Comparison of ENCODE assay signal across 25 mouse cellular contexts in the genomic region with DNA sequence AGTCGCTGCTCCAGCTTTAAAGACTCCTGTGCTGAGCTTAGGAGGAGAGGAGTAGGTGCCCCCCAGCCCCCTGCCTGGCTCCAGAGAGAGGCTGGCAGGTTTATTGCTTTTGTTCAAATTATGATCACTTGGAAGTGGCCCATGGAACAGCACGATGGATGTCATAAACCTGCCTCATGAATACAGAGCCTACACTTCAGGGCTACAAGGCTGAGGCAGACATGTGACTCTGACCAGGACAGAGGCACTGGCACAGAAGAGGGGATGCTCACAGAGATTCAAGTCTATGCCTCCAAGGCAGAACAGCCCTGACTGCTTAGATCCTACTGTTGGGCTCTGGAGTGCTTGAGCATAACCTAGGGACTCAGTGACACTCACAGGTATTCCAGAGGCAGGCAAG.
"Had no signal": no experiment of that assay in that cellular context is flagged by ENCODE, and none has a peak within 500 bp of the region (broad histone marks: within the 10 kb centered on the region; RNA-seq: fewer than 3 reads in every experiment).

No protein-coding gene starts in this region.

- H3K36me3 ChIP-seq: heart, embryonic 15.5 days; hindbrain, embryonic 15.5 days had no signal

- H3K4me2 ChIP-seq: heart, embryonic 11.5 days; heart, embryonic 13.5 days; heart, embryonic 15.5 days; hindbrain, embryonic 13.5 days; hindbrain, embryonic 15.5 days; kidney, embryonic 15.5 days; liver, embryonic 11.5 days had no signal

- DNase-seq: gastrocnemius, adult 2 months; gastrocnemius, postnatal 10 days; gastrocnemius, postnatal 36 days; heart, adult 11 months; heart, adult 2 months; heart, postnatal 14 days; heart, postnatal 36 days; kidney, adult 11 months; kidney, adult 2 months; kidney, adult 9 months; kidney, postnatal 14 days; kidney, postnatal 36 days; layer of hippocampus, adult 9-11 months; layer of hippocampus, postnatal 36 days; liver had no signal

- H3K27me3 ChIP-seq: heart, embryonic 13.5 days; heart, embryonic 15.5 days; hindbrain, embryonic 15.5 days; kidney, embryonic 15.5 days had no signal

- H3K9ac ChIP-seq: heart, embryonic 13.5 days; heart, embryonic 15.5 days; hindbrain, embryonic 13.5 days; hindbrain, embryonic 15.5 days; kidney, embryonic 15.5 days had no signal

- H3K4me3 ChIP-seq: gastrocnemius, adult 2 months; heart, adult 2 months; heart, embryonic 13.5 days; heart, embryonic 15.5 days; hindbrain, embryonic 13.5 days; hindbrain, embryonic 15.5 days; kidney, embryonic 15.5 days had no signal

- ATAC-seq: hindbrain, postnatal 0 days; intestine, embryonic 16.5 days had no signal

- H3K9me3 ChIP-seq: heart, embryonic 13.5 days; heart, embryonic 15.5 days; hindbrain, embryonic 13.5 days; hindbrain, embryonic 15.5 days; kidney, embryonic 15.5 days had no signal

- H3K4me1 ChIP-seq: kidney, embryonic 15.5 days had no signal

- H3K27ac ChIP-seq: gastrocnemius, adult 2 months; heart, adult 2 months; heart, embryonic 13.5 days; heart, embryonic 15.5 days; hindbrain, embryonic 13.5 days; hindbrain, embryonic 15.5 days; hindbrain, postnatal 0 days; kidney, embryonic 15.5 days; kidney, postnatal 0 days had no signal
